Mouse (Mus musculus): ENCODE data around the gene Irak1. TPM values are rescaled to one million over a fixed set of nuclear protein-coding genes. Genes with fewer than 3 reads are reported as not detected.

Irak1 gene
- total RNA-seq (2021) = 10 to 100 TPM; 54.5 to 55.6 TPM
- long read RNA-seq, experiment 1, transcript Irak1-206 (14 exons, 3,835 nt) = major isoform, 31 of 108 reads
- long read RNA-seq, experiment 1, transcript Irak1-201 (15 exons, 2,890 nt) = minor isoform, 8 of 108 reads
- long read RNA-seq, experiment 1, transcript Irak1-204 (14 exons, 3,825 nt) = minor isoform, 13 of 108 reads
- long read RNA-seq, experiment 1, partial matches to known transcripts = 22 of 108 reads
- long read RNA-seq, experiment 1, other reads (novel, unspliced or antisense) = 30 of 108 reads
- long read RNA-seq, experiment 2, transcript Irak1-204 (14 exons, 3,825 nt) = minor isoform, 7 of 87 reads
- long read RNA-seq, experiment 2, transcript Irak1-206 (14 exons, 3,835 nt) = major isoform, 37 of 87 reads
- long read RNA-seq, experiment 2, partial matches to known transcripts = 12 of 87 reads
- long read RNA-seq, experiment 2, other reads (novel, unspliced or antisense) = 27 of 87 reads

GRCm38 (mm10) chrX:74023188-74024049 is at the start of gene Irak1:
TSS of gene Irak1 (minus strand) at chrX:74023918.
- intact Hi-C loops (cut with DNase I) = loop anchor here (5.0 kb wide), 6 partner anchors 56 to 389 kb away; partner anchors contain the start of gene Hcfc1
- DNase-seq = peak; percentile 89 to 92

DNA sequence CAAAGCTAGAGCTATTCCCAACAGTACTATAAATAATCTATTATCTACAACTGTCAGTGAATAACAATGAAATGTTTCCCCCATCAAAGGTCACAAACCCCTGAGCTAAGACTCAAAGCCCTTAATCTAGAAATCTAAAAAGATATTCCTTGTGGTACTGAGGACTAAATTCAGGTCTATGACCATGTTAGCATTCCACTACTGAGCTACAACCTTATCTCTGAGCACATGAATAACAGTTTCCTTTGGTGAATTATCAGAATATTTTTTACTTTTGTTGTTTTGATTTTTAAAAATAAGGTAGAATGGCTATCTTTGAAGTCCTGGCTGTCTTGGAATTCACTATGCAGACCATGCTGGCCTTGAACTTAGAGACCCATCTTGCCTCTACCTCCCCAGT is 47.1 kb upstream of the Irak1 start:
- no peak for DNase-seq
- intact Hi-C loops (cut with DNase I) = no loop called here

- peak; percentile 12 to 26 for DNase-seq
Observed at GRCm38 (mm10) chrX:74067891-74068290, 44.2 kb upstream of the Irak1 start.

GRCm38 (mm10) chrX:74045107-74045506 is 21.4 kb upstream of the Irak1 start:
- DNase-seq = no peak
- intact Hi-C loops (cut with DNase I) = no loop called here

More at GRCm38 (mm10) chrX:74067891-74068290, 44.2 kb upstream of the Irak1 start:
- intact Hi-C loops (cut with DNase I) = no loop called here

- intact Hi-C loops (cut with DNase I) = no loop called here
- no peak for DNase-seq
Observed at GRCm38 (mm10) chrX:74037702-74038375, 14.1 kb upstream of the Irak1 start.

- no peak for DNase-seq
- intact Hi-C loops (cut with DNase I) = no loop called here
Observed at GRCm38 (mm10) chrX:74030000-74030399, 6.3 kb upstream of the Irak1 start.

DNA sequence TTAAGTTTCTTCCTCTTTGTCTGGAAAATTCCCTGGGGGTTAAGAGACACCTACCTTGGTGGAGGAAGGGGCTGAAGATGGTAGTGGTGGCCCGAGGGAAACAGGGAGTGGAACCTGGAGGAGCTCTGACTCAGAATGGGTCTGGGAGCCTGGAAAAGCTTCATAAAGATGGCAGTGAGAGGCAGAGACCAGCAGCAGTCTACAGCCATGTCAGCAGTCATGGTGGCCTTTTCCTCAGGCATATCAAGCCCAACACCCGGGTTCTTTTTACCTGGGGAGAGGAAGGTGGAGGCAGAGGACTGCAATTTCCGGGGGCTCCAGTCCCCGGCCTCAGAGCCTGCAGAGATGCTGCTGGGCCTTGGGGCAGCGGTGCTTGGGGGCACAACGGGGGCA is 927 bp downstream of the Irak1 start:
- no peak for DNase-seq
- intact Hi-C loops (cut with DNase I) = loop anchor here (5.0 kb wide), 6 partner anchors 55 to 390 kb away; partner anchors contain the start of gene Hcfc1

DNA sequence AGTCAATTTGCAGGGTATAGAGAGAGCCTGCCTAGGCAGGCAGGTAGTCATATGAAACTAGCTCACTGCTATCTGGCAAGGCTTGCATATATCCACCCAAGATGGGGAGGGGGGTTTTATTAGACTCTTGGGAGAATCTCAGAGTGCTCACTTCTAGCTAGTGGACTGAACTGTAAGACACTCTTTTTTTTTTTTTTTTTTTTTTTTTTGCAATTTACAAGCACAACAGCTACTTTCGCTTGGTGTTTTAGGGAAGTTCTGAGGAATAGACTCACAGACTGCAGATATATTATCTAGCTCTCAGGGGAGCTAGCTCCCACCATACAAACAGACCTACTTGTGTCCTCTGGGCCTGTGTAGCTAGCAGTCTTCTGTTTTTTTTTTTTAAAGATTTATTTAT is 9.1 kb downstream of the Irak1 start:
- intact Hi-C loops (cut with DNase I) = no loop called here
- DNase-seq = no peak

DNA sequence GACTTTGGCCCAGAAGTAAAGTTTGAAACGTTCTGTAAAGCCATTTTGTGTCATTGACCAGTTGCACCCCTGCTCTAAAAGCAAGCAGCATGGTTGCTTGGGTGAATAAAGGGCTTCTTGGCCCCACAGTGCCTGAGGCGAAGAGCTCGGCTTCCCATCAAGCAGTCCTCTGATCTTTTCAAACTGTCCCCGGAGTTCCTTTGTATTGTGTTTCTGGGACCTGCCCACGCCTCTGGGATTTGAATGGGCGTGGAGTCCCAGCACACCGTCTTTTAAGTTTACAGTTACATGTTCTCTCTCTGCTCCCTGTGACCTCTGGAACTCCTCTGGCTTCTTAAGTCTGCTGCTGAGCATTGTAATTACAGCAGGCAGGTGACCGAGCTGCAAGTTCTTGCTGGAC is 15.7 kb downstream of the Irak1 start:
- no peak for DNase-seq
- intact Hi-C loops (cut with DNase I) = loop anchor here (5.0 kb wide), 1 partner anchor 206 kb away; no protein-coding TSS in a partner anchor

GRCm38 (mm10) chrX:74006401-74006800 is 17.3 kb downstream of the Irak1 start:
- DNase-seq = no peak
- intact Hi-C loops (cut with DNase I) = loop anchor here (5.0 kb wide), 1 partner anchor 204 kb away; no protein-coding TSS in a partner anchor

DNA sequence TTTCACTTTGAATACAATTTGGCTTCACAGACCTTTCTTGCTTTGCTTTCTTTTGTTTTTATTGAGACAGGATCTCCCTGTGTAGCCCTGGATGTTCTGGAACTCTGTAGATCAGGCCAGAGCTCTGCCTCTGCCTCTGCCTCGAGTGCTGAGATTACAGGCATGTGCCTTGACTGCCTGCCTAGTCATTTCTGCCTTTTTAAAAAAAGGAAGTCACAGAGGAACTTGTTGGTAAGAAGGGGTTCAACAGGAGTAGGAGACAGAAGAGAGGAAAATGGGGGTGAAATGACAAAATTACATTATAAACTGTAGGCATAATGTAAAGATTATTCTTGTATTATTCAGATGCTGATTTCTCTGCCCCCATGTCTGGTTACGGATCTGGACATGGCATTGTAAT is 20.1 kb downstream of the Irak1 start:
- intact Hi-C loops (cut with DNase I) = no loop called here

DNA sequence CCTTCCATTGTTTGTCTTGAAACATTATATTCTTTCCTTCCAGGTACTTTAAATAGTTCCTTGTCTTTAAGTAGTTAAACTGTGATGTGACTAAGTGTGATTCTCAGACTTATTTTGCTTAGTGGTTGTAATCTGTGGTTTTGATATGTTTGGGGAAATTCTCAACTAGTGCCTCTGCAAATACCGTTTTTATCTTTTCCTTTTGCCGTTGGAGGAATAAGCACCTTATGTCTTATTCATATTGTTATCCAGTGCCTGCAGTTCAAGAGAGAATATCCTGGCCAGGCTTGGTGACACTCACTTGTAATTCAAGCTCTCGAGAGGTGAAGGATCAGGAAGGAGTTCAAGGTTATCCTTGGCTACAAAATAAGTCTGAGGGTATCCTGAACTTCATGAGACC is 22.7 kb downstream of the Irak1 start:
- intact Hi-C loops (cut with DNase I) = no loop called here
- no peak for DNase-seq

More for the DNA sequence above, 20.1 kb downstream of the Irak1 start:
- DNase-seq = no peak

GRCm38 (mm10) chrX:73998911-73999869 is 24.5 kb downstream of the Irak1 start:
- intact Hi-C loops (cut with DNase I) = no loop called here
- peak; percentile 8 to 30 for DNase-seq

DNA sequence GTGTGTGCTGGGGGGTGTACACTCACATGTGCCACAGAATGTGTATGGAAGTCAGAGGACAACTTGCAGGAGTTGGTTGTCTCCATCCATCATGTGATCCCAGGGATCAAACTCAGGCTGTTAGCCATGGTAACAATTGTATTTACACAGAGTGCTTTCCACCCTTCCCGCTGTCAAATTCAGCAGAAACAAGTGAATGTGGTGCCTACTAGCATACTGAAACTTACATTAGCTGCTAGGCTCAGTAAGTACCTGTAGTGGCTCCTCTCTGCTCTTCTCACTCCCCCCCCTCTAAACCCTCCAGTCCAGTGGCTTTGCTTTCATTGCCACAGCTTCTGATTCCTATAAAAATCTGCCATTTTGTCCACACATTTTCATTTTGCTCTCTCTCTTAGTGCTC is 45.9 kb downstream of the Irak1 start:
- DNase-seq = no peak
- intact Hi-C loops (cut with DNase I) = no loop called here

GRCm38 (mm10) chrX:73976283-73976682 is 47.4 kb downstream of the Irak1 start:
- DNase-seq = no peak
- intact Hi-C loops (cut with DNase I) = no loop called here

GRCm38 (mm10) chrX:73972774-73973173 is 50.9 kb downstream of the Irak1 start:
- no peak for DNase-seq
- intact Hi-C loops (cut with DNase I) = no loop called here

- DNase-seq = no peak
- intact Hi-C loops (cut with DNase I) = no loop called here
Observed at GRCm38 (mm10) chrX:73970781-73971180, 52.9 kb downstream of the Irak1 start.

DNA sequence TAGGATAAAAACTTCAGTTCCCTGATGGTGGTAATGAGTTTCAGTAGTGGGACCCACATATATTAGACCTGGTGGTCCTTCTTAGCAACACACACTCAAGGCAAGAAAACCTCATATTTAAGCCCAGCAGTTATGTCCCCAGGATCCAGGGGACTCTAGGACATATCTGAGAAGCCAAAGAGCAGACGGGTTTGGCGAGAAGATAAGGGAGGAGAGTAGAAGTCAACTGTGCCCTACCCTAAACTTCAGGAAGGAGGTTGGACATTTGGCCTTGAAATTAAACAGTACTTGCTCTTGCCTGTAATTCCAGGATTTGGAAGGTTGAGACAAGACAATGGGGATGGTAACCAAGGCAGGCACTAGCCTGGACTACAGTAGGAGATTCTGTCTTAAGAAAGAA is 54.0 kb downstream of the Irak1 start:
- no peak for DNase-seq
- intact Hi-C loops (cut with DNase I) = loop anchor here (5.0 to 10.0 kb wide), 3 partner anchors 53 to 445 kb away; partner anchors contain the start of gene Irak1

DNA sequence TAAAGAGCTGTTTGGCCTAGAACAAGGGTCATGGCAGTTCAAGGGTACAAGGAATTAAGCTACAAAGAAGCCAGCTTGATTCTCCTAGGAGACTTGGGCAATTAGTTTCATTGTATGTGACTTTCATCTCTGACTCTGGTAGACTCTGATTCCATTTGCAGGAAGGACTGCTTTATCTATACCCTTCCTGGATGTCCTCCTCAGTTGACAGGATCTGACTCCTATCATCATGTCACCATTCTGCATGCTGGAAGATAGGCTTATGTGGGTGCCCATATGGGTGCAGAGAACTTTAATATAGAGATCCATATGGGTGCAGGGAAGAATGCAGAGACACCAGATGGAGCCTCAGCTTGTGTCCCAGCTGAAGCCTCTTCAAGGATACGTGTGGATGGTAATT is 54.6 kb downstream of the Irak1 start:
- DNase-seq = no peak
- intact Hi-C loops (cut with DNase I) = loop anchor here (5.0 to 10.0 kb wide), 3 partner anchors 53 to 446 kb away; partner anchors contain the start of gene Irak1
